Mouse (Mus musculus) kidney, postnatal 0 days (tissue): ENCODE results near the gene Ptprk. TPM values are rescaled to one million over a fixed set of nuclear protein-coding genes. Genes with fewer than 3 reads are reported as not detected.
A peak's percentile ranks its signal among the peaks of the same experiment; 100 is the strongest.

Experiments
- ATAC-seq: fragments of 200-750 bp; cut with Nextera tagmentation; replicated peaks from 2 replicates; pipeline ENCODE4 v1.8.0; 2017; ENCODE audit warnings: low read depth, moderate number of reproducible peaks, moderate TSS enrichment, moderate library complexity; ENCODE audit not compliant: low FRiP score
- DNase-seq: peaks from one replicate; pipeline ENCODE4 v3.0.0-alpha.2; 2016; ENCODE audit warnings: low spot score
- H3K27ac ChIP-seq: fragments of 300-500 bp; sonication (generic); 2 replicates; pipeline ENCODE4 v1.5.1; 2014; ENCODE audit warnings: mild to moderate bottlenecking
- H3K27me3 ChIP-seq: fragments of 300-500 bp; sonication (generic); 2 replicates; pipeline ENCODE4 v1.6.1; 2014; ENCODE audit warnings: low read length, mixed read lengths; ENCODE audit not compliant: insufficient read depth
- H3K36me3 ChIP-seq: fragments of 300-500 bp; sonication (generic); 2 replicates; pipeline ENCODE4 v1.6.1; 2014; ENCODE audit warnings: low read length, mixed read lengths; ENCODE audit not compliant: insufficient read depth
- H3K4me1 ChIP-seq: fragments of 300-500 bp; sonication (generic); replicated peaks from 2 replicates; pipeline ENCODE4 v1.6.1; 2014; ENCODE audit warnings: antibody characterized with exemption, low read length, mixed read lengths; ENCODE audit not compliant: insufficient read depth
- H3K4me2 ChIP-seq: fragments of 300-500 bp; sonication (generic); 2 replicates; pipeline ENCODE4 v1.6.1; 2014; ENCODE audit warnings: mild to moderate bottlenecking, low read length, moderate library complexity, mixed read lengths
- H3K4me3 ChIP-seq: fragments of 300-500 bp; sonication (generic); replicated peaks from 2 replicates; pipeline ENCODE4 v1.5.1; 2014; ENCODE audit warnings: low read depth, low read length
- H3K9ac ChIP-seq: fragments of 300-500 bp; sonication (generic); 2 replicates; pipeline ENCODE4 v1.6.1; 2014; ENCODE audit warnings: low read depth, low read length
- H3K9me3 ChIP-seq: fragments of 300-500 bp; sonication (generic); replicated peaks from 2 replicates; pipeline ENCODE4 v1.6.1; 2016; ENCODE audit warnings: low read length, inconsistent platforms, mixed read lengths
- CTCF ChIP-seq: IDR thresholded peaks from 2 replicates; pipeline ENCODE4 v1.5.1; 2016; ENCODE audit warnings: antibody characterized with exemption, low read depth, mild to moderate bottlenecking, moderate library complexity
- WGBS: fragments of 180-500 bp; shearing (Covaris S2); extraction: QIAGEN DNeasy Blood & Tissue Kit; methylation state at CpG from one replicate; pipeline ENCODE4 v1.1.7; 2014; 5-methylcytosine and 5-hydroxymethylcytosine counted together
- polyA plus RNA-seq: library from polyadenylated mRNA; unstranded; fragments of >200 nt; fragmentation: Nextera tagmentation; extraction: Ambion mirVana; gene quantifications from 2 replicates; pipeline ENCODE4 v1.2.1, GENCODE M21; 2015

Ptprk gene
- polyA plus RNA-seq, 1 experiment from 2014 or later: 24.5 TPM

DNA sequence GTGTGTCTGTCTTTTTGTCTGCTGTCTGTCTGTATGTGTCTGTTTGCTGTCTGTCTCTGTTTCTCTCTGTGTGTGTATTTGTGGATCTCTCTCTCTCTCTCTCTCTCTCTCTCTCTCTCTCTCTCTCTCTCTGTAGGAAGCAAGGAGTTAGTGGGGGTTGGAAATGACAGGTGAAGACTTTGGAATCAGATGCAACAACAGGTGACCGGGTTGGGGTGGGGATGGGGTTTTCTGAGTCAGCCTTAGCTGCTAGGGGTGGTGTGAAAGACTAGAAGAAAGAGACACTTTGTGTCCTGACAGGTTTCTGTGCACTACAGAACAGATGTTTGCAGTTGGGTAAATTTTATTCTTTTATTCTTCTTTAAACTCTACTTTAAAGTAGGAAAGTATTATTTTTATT, 9.0 kb downstream of the Ptprk start:
- H3K4me1 ChIP-seq: no peaks in the 10 kb centered on the region
- 67% methylated on average over 1 of the region's 1 CpGs for WGBS

DNA sequence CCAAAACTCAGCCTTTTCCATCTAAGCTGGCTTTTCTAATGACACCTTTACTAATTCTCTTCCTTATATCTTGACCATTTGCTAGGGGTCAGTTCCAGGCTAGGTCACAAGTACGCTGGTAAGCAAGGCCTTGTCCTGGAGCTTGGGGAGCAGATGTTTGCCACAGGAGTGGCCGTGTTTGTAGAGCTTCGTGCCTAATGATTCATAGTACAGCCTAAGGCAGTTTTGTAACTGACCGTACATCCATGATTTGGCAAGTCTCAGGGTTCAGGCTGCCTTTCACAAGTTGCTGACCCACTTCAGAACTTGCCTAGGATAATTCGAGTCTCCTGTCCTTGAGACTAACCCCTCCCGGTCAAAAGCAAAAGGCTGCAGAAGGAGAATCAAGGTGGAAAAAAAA, 12.7 kb downstream of the Ptprk start:
- ATAC-seq (no peak), DNase-seq (no peak)
- Histone ChIP-seq H3K9me3 (no peaks in the 10 kb centered on the region), H3K36me3 (no peaks in the 10 kb centered on the region), H3K9ac (no peak overlapping the region), H3K4me1 (no peaks in the 10 kb centered on the region), H3K27ac (0 out of 2 replicates have a peak overlapping the region, but pooled peaks have one; percentile 16), H3K27me3 (no peaks in the 10 kb centered on the region), H3K4me3 (no peak overlapping the region), H3K4me2 (no peak overlapping the region)
- WGBS: 53% methylated on average over 6 of the region's 6 CpGs
- TF ChIP-seq CTCF: no peak

More for the DNA sequence above, 9.0 kb downstream of the Ptprk start:
- ATAC-seq (no peak), DNase-seq (no peak)
- H3K27me3 ChIP-seq: no peaks in the 10 kb centered on the region
- no peaks in the 10 kb centered on the region for H3K36me3 ChIP-seq
- TF ChIP-seq CTCF: no peak
- H3K4me3 ChIP-seq: no peak overlapping the region
- no peak overlapping the region for H3K9ac ChIP-seq
- no peak overlapping the region for H3K4me2 ChIP-seq
- no peaks in the 10 kb centered on the region for H3K9me3 ChIP-seq
- H3K27ac ChIP-seq: no peak overlapping the region

- DNase-seq (no peak), ATAC-seq (no peak)
- H3K36me3 ChIP-seq: no peaks in the 10 kb centered on the region
- no peak overlapping the region for H3K9ac ChIP-seq
- H3K4me2 ChIP-seq: no peak overlapping the region
- WGBS: 71% methylated on average over 3 of the region's 3 CpGs
- H3K4me3 ChIP-seq: no peak overlapping the region
- H3K9me3 ChIP-seq: no peaks in the 10 kb centered on the region
- H3K27ac ChIP-seq: 0 out of 2 replicates have a peak overlapping the region, but pooled peaks have one; percentile 16
- no peaks in the 10 kb centered on the region for H3K4me1 ChIP-seq
- TF ChIP-seq CTCF: no peak
- no peaks in the 10 kb centered on the region for H3K27me3 ChIP-seq
These were observed 13.1 kb downstream of the Ptprk start for GRCm38 (mm10) chr10:28087749-28088148.

GRCm38 (mm10) chr10:28096007-28096406, 21.4 kb downstream of the Ptprk start:
- DNase-seq (no peak), ATAC-seq (peak; percentile 90)
- H3K4me1 ChIP-seq: no peaks in the 10 kb centered on the region
- no peaks in the 10 kb centered on the region for H3K27me3 ChIP-seq
- H3K4me3 ChIP-seq: no peak overlapping the region
- H3K27ac ChIP-seq: no peak overlapping the region
- no peaks in the 10 kb centered on the region for H3K36me3 ChIP-seq
- no peaks in the 10 kb centered on the region for H3K9me3 ChIP-seq
- no peak overlapping the region for H3K9ac ChIP-seq
- no peak for TF ChIP-seq CTCF
- no peak overlapping the region for H3K4me2 ChIP-seq

GRCm38 (mm10) chr10:28097637-28098036, 23.0 kb downstream of the Ptprk start:
- Histone ChIP-seq H3K4me2 (no peak overlapping the region), H3K27ac (no peak overlapping the region), H3K9ac (no peak overlapping the region), H3K27me3 (no peaks in the 10 kb centered on the region), H3K4me1 (no peaks in the 10 kb centered on the region), H3K4me3 (no peak overlapping the region), H3K9me3 (no peaks in the 10 kb centered on the region), H3K36me3 (no peaks in the 10 kb centered on the region)
- 36% methylated on average over 7 of the region's 7 CpGs for WGBS
- ATAC-seq (no peak), DNase-seq (no peak)
- TF ChIP-seq CTCF: no peak

GRCm38 (mm10) chr10:28098923-28099322, 24.3 kb downstream of the Ptprk start:
- WGBS: 52% methylated on average over 2 of the region's 2 CpGs
- Histone ChIP-seq H3K27me3 (no peaks in the 10 kb centered on the region), H3K36me3 (no peaks in the 10 kb centered on the region), H3K4me3 (no peak overlapping the region), H3K4me1 (peaks cover 5% of the 10 kb centered on the region; the same call in 1 of the 2 replicates), H3K4me2 (no peak overlapping the region), H3K27ac (no peak overlapping the region), H3K9me3 (no peaks in the 10 kb centered on the region), H3K9ac (no peak overlapping the region)
- no peak for TF ChIP-seq CTCF
- DNase-seq (no peak), ATAC-seq (no peak)

- ATAC-seq (no peak), DNase-seq (no peak)
- Histone ChIP-seq H3K4me3 (no peak overlapping the region), H3K9ac (no peak overlapping the region), H3K9me3 (no peaks in the 10 kb centered on the region), H3K4me2 (no peak overlapping the region), H3K27ac (no peak overlapping the region), H3K27me3 (no peaks in the 10 kb centered on the region), H3K36me3 (no peaks in the 10 kb centered on the region), H3K4me1 (peaks cover 7% of the 10 kb centered on the region; the same call in 1 of the 2 replicates)
- TF ChIP-seq CTCF: no peak
- 87% methylated on average over 4 of the region's 4 CpGs for WGBS
These were observed 28.8 kb downstream of the Ptprk start for GRCm38 (mm10) chr10:28103406-28103906.
